In the genomic region with DNA sequence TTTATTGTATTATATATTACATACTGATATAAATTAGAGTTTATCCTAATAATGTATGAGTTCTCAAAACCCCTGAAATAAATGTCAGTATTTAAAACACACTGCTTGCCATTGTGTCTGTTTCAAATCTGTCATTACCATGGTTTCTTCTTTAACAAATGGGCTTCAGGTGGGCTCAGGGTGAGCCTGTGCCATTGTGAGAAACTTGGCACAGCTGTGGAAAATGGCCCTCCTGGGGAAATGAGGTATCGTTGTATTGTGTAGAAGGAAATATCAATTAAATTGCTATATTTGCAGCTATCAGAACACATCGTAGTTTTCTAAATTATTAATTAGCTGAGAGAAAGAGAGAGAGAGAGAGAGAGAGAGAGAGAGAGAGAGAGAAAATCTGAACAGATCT, we compare ENCODE assay signal across 36 mouse cellular contexts. TPM values are rescaled to one million over a fixed set of nuclear protein-coding genes. Genes with fewer than 3 reads are reported as not detected.
"Had no signal": no experiment of that assay in that cellular context is flagged by ENCODE, and none has a peak within 500 bp of the region (broad histone marks: within the 10 kb centered on the region; RNA-seq: fewer than 3 reads in every experiment).

No protein-coding gene starts in this region.

- DNase-seq: layer of hippocampus, postnatal 36 days; left cerebral cortex, postnatal 4 days; liver; liver, embryonic 13.5 days; liver, postnatal 0 days; lung, adult 18-20 months; lung, adult 2 months; lung, embryonic 14.5 days; lung, postnatal 10 days; lung, postnatal 14 days; lung, postnatal 36 days; lung, postnatal 4 days; midbrain, embryonic 14.5 days had no signal

- H3K4me1 ChIP-seq: limb, embryonic 10.5 days; limb, embryonic 12.5 days; limb, embryonic 13.5 days; limb, embryonic 15.5 days; liver, embryonic 12.5 days; liver, embryonic 13.5 days; liver, embryonic 15.5 days; lung, embryonic 15.5 days; megakaryocyte, embryonic 14.5 days; midbrain, embryonic 10.5 days; midbrain, embryonic 12.5 days; midbrain, embryonic 13.5 days; midbrain, embryonic 15.5 days had no signal

- H3K4me3 ChIP-seq: left cerebral cortex, adult 2 months; limb, embryonic 10.5 days; limb, embryonic 12.5 days; limb, embryonic 13.5 days; limb, embryonic 15.5 days; liver, embryonic 12.5 days; liver, embryonic 13.5 days; liver, embryonic 15.5 days; lung, embryonic 15.5 days; megakaryocyte, embryonic 14.5 days; midbrain, embryonic 10.5 days; midbrain, embryonic 12.5 days; midbrain, embryonic 13.5 days; midbrain, embryonic 15.5 days had no signal

- ATAC-seq: liver, embryonic 12.5 days; liver, postnatal 0 days; lung, postnatal 0 days; midbrain, embryonic 13.5 days; midbrain, embryonic 15.5 days; midbrain, embryonic 16.5 days had no signal

- H3K27ac ChIP-seq: left cerebral cortex, adult 2 months; limb, embryonic 10.5 days; limb, embryonic 12.5 days; limb, embryonic 13.5 days; limb, embryonic 15.5 days; liver, embryonic 12.5 days; liver, embryonic 13.5 days; liver, embryonic 14.5 days; liver, embryonic 15.5 days; lung, embryonic 15.5 days; macrophage; midbrain, embryonic 10.5 days; midbrain, embryonic 12.5 days; midbrain, embryonic 13.5 days; midbrain, embryonic 15.5 days had no signal

- H3K36me3 ChIP-seq: limb, embryonic 10.5 days; limb, embryonic 12.5 days; limb, embryonic 13.5 days; limb, embryonic 15.5 days; liver, embryonic 12.5 days; liver, embryonic 13.5 days; liver, embryonic 15.5 days; lung, embryonic 15.5 days; midbrain, embryonic 10.5 days; midbrain, embryonic 12.5 days; midbrain, embryonic 13.5 days; midbrain, embryonic 15.5 days had no signal

- H3K4me2 ChIP-seq: limb, embryonic 12.5 days; limb, embryonic 13.5 days; limb, embryonic 15.5 days; liver, embryonic 11.5 days; liver, embryonic 12.5 days; liver, embryonic 13.5 days; liver, embryonic 15.5 days; lung, embryonic 14.5 days; lung, embryonic 15.5 days; midbrain, embryonic 11.5 days; midbrain, embryonic 12.5 days; midbrain, embryonic 13.5 days; midbrain, embryonic 15.5 days had no signal

- H3K9me3 ChIP-seq: limb, embryonic 10.5 days; limb, embryonic 12.5 days; limb, embryonic 13.5 days; limb, embryonic 15.5 days; liver, embryonic 12.5 days; liver, embryonic 13.5 days; liver, embryonic 15.5 days; lung, embryonic 15.5 days; megakaryocyte, embryonic 14.5 days; midbrain, embryonic 10.5 days; midbrain, embryonic 12.5 days; midbrain, embryonic 13.5 days; midbrain, embryonic 15.5 days had no signal

- H3K9ac ChIP-seq: limb, embryonic 12.5 days; limb, embryonic 13.5 days; limb, embryonic 15.5 days; liver, embryonic 12.5 days; liver, embryonic 13.5 days; liver, embryonic 14.5 days; liver, embryonic 15.5 days; liver, postnatal 0 days; lung, embryonic 14.5 days; lung, embryonic 15.5 days; midbrain, embryonic 12.5 days; midbrain, embryonic 13.5 days; midbrain, embryonic 15.5 days had no signal

- H3K27me3 ChIP-seq: limb, embryonic 13.5 days; limb, embryonic 15.5 days; liver, embryonic 12.5 days; liver, embryonic 13.5 days; liver, embryonic 15.5 days; lung, embryonic 15.5 days; megakaryocyte, embryonic 14.5 days; midbrain, embryonic 12.5 days; midbrain, embryonic 13.5 days; midbrain, embryonic 15.5 days had no signal

RNA-seq across cellular contexts. Expression of a gene that starts 10.9 kb away (rescaled TPM):
- polyA plus RNA-seq: liver, adult 2 months; liver, postnatal 0 days; macrophage had no signal

RNA-seq across cellular contexts. Expression of a gene that starts 53.8 kb away (rescaled TPM):
- polyA plus RNA-seq: limb, embryonic 10.5 days; limb, embryonic 11.5 days; limb, embryonic 12.5 days; liver, adult 2 months; liver, embryonic 11.5 days; liver, embryonic 12.5 days; liver, embryonic 13.5 days; liver, embryonic 15.5 days; liver, embryonic 16.5 days; liver, postnatal 0 days; lung, adult 2 months; lung, embryonic 14.5 days; lung, embryonic 16.5 days; lung, postnatal 0 days; macrophage; midbrain, embryonic 10.5 days; midbrain, embryonic 11.5 days had no signal
